Mouse (Mus musculus): ENCODE results near the gene Fgfbp1. TPM values are rescaled to one million over a fixed set of nuclear protein-coding genes. Genes with fewer than 3 reads are reported as not detected.

Fgfbp1 gene
- polyA plus RNA-seq, 1 experiment from 2014 or later: 5.5 TPM

DNA sequence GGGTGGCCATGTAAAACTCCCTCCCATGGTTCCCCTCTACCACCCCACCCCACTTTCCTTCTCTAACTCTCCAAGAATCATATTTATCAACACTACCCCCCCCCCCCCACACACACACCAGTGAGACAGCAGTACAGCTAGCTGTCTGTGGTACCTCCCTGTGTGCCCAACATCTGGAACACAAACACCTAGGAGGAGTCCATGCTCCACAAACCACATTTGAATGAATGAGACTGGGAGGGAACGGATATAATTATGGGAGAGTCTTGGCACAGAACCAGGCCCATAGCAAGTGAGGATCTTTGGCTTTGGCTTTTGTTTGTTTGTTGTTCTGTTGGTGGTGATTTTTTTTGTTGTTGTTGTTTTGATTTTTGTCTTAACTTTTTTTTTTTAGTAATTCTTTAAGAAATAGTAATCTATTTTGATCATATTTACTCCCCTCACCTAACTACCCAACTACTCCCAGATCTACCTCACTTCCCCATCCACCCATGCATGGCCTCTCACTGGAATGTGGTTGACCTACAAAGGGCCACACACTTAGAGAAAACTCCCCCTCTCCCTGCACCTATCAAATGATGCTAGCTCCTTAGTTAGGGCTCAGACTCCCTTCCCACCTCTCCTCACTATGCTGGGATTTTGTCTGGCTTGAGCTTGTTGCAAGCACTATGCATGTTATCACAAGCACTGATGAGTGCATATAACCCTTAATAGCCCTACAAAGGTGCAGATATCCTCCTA, 4.6 kb downstream of the Fgfbp1 start:
- Histone ChIP-seq H3K27ac (no peak overlapping the region), H3K36me3 (replicated peaks; ENCODE audit: control insufficient read depth, insufficient read depth) (no peaks in the 10 kb centered on the region), H3K27me3 (ENCODE audit: control insufficient read depth, insufficient read depth, low read length) (no peaks in the 10 kb centered on the region), H3K4me2 (replicated peaks) (no peak overlapping the region), H3K4me1 (replicated peaks; ENCODE audit: control insufficient read depth, insufficient read depth, low read length) (no peaks in the 10 kb centered on the region), H3K9me3 (ENCODE audit: control insufficient read depth, low read length) (no peaks in the 10 kb centered on the region), H3K9ac (no peak overlapping the region), H3K4me3 (replicated peaks; ENCODE audit: low read length) (no peak overlapping the region)
- DNase-seq (ENCODE audit: low spot score) (no peak), ATAC-seq (ENCODE audit: low FRiP score) (no peak)
- WGBS: 72% methylated on average over 1 of the region's 1 CpGs

DNA sequence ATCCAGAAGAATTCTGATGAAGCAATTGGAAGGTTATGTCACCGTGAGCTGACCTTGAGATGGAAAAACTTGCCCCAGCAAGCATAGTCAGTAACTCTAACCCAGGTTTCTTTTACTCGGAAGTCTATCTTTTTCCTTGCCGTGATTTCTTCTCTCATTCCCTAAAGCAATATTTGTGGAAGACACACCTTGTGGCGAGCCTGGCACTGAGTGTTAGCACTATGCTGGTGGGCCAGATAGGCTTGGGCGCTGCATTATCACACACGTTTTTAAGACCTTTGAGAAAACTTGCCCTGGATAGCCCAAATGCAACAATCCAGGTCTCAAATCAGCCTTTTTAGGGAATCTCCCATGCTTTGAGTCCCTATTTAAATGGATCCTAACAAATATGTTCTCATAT, 7.4 kb downstream of the Fgfbp1 start:
- Histone ChIP-seq H3K9ac (no peak overlapping the region), H3K36me3 (replicated peaks; ENCODE audit: control insufficient read depth, insufficient read depth) (no peaks in the 10 kb centered on the region), H3K9me3 (ENCODE audit: control insufficient read depth, low read length) (no peaks in the 10 kb centered on the region), H3K4me3 (replicated peaks; ENCODE audit: low read length) (no peak overlapping the region), H3K27ac (no peak overlapping the region), H3K4me1 (replicated peaks; ENCODE audit: control insufficient read depth, insufficient read depth, low read length) (no peaks in the 10 kb centered on the region), H3K27me3 (ENCODE audit: control insufficient read depth, insufficient read depth, low read length) (no peaks in the 10 kb centered on the region), H3K4me2 (replicated peaks) (no peak overlapping the region)
- ATAC-seq (ENCODE audit: low FRiP score) (no peak), DNase-seq (ENCODE audit: low spot score) (no peak)
- 94% methylated on average over 6 of the region's 6 CpGs for WGBS

DNA sequence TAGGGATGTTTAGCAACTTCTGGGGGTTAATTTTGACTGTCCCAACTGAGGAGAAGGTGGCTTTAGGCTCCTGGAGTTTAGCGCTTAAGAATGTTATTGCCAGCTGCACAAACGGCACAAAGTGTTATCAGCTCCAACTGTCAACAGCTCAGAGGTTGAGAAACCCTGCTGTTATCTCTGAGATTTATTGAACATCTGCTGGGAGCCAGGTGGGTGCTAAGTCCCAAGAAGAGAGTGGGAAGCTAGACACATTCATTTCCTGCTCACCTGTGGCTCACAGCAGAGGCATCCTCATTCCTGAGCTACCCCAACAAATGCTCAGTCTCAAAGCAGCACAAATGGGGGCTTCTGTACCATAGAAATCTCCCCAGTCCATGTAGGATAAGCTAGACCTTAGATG, 10.4 kb downstream of the Fgfbp1 start:
- no peak overlapping the region for H3K27ac ChIP-seq
- 84% methylated on average over 2 of the region's 2 CpGs for WGBS
- no peaks in the 10 kb centered on the region for H3K27me3 ChIP-seq (ENCODE audit: control insufficient read depth, insufficient read depth, low read length)
- DNase-seq (ENCODE audit: low spot score): no peak
- H3K9me3 ChIP-seq (ENCODE audit: control insufficient read depth, low read length): no peaks in the 10 kb centered on the region
- no peak for ATAC-seq (ENCODE audit: low FRiP score)
- H3K36me3 ChIP-seq (replicated peaks; ENCODE audit: control insufficient read depth, insufficient read depth): no peaks in the 10 kb centered on the region
- no peak overlapping the region for H3K9ac ChIP-seq
- no peak overlapping the region for H3K4me2 ChIP-seq (replicated peaks)
- H3K4me1 ChIP-seq (replicated peaks; ENCODE audit: control insufficient read depth, insufficient read depth, low read length): no peaks in the 10 kb centered on the region
- H3K4me3 ChIP-seq (replicated peaks; ENCODE audit: low read length): no peak overlapping the region

DNA sequence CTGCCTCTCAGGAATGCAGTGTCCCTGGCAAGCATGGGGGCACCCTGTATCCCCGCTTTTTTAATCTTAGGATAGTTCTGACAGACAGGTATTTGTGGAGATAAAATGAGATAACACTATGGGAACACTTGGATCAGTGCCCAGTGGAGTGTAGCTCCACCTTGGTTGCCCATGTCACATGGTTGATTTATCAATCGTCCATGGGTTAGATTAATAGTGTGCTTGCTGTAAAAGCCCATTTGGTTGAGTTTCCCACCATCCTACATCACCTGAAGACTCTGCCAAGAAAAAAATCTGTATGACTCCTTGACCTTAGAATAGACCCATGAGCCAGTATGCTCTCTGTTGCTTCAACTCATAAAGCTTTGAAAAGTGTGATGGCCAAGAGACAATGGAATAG, 11.0 kb downstream of the Fgfbp1 start:
- WGBS: 88% methylated on average over 2 of the region's 2 CpGs
- H3K9ac ChIP-seq: no peak overlapping the region
- H3K4me2 ChIP-seq (replicated peaks): no peak overlapping the region
- H3K27ac ChIP-seq: no peak overlapping the region
- no peak for DNase-seq (ENCODE audit: low spot score)
- no peaks in the 10 kb centered on the region for H3K36me3 ChIP-seq (replicated peaks; ENCODE audit: control insufficient read depth, insufficient read depth)
- H3K27me3 ChIP-seq (ENCODE audit: control insufficient read depth, insufficient read depth, low read length): no peaks in the 10 kb centered on the region
- H3K4me3 ChIP-seq (replicated peaks; ENCODE audit: low read length): no peak overlapping the region
- H3K4me1 ChIP-seq (replicated peaks; ENCODE audit: control insufficient read depth, insufficient read depth, low read length): no peaks in the 10 kb centered on the region
- no peaks in the 10 kb centered on the region for H3K9me3 ChIP-seq (ENCODE audit: control insufficient read depth, low read length)
- ATAC-seq (ENCODE audit: low FRiP score): no peak

DNA sequence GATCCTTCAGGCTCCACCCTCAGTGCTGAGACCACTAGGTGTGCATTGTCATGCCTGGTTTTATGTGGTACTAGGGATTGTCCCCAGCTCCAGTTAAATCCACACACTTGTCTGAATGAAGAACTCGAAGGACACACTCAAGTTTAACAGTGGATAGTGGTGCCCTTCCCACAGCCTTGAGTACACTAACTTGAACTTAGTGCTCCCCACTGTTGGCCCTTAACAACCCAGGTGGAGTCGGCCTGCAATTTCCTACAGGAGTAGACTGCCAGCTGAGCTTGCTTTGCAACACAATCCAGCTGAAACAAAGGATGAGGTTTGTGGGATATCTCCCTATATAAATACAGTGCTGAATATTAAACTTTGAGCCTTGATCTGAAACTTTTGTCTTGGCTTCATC, 12.9 kb downstream of the Fgfbp1 start:
- DNase-seq (ENCODE audit: low spot score) (no peak), ATAC-seq (ENCODE audit: low FRiP score) (no peak)
- 52% methylated on average over 2 of the region's 2 CpGs for WGBS
- H3K4me3 ChIP-seq (replicated peaks; ENCODE audit: low read length): no peak overlapping the region
- H3K36me3 ChIP-seq (replicated peaks; ENCODE audit: control insufficient read depth, insufficient read depth): no peaks in the 10 kb centered on the region
- no peaks in the 10 kb centered on the region for H3K27me3 ChIP-seq (ENCODE audit: control insufficient read depth, insufficient read depth, low read length)
- no peaks in the 10 kb centered on the region for H3K9me3 ChIP-seq (ENCODE audit: control insufficient read depth, low read length)
- no peak overlapping the region for H3K4me2 ChIP-seq (replicated peaks)
- no peaks in the 10 kb centered on the region for H3K4me1 ChIP-seq (replicated peaks; ENCODE audit: control insufficient read depth, insufficient read depth, low read length)
- no peak overlapping the region for H3K27ac ChIP-seq
- no peak overlapping the region for H3K9ac ChIP-seq

DNA sequence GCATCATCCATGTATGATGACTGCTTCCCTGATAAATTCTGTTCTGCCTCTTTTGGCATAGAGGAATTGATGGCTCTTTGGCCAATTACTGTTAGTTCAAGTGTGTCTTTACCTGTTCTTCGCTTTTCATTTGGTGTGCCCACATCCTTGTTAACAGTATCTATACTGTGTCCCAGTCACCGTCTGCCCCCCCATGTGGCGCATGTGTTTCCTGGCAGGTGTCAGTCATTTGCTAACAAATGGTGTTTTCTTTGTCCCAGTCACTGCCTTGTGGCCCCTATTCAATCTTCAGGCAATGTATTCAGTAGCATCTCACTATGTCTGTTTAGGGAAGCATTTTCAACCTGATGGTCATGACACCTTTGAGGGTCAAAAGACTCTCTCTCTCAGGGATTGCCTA, 20.5 kb downstream of the Fgfbp1 start:
- no peaks in the 10 kb centered on the region for H3K4me1 ChIP-seq (replicated peaks; ENCODE audit: control insufficient read depth, insufficient read depth, low read length)
- no peak overlapping the region for H3K27ac ChIP-seq
- DNase-seq (ENCODE audit: low spot score) (no peak), ATAC-seq (ENCODE audit: low FRiP score) (no peak)
- no peak overlapping the region for H3K9ac ChIP-seq
- no peaks in the 10 kb centered on the region for H3K9me3 ChIP-seq (ENCODE audit: control insufficient read depth, low read length)
- H3K36me3 ChIP-seq (replicated peaks; ENCODE audit: control insufficient read depth, insufficient read depth): no peaks in the 10 kb centered on the region
- 87% methylated on average over 3 of the region's 3 CpGs for WGBS
- H3K27me3 ChIP-seq (ENCODE audit: control insufficient read depth, insufficient read depth, low read length): no peaks in the 10 kb centered on the region
- H3K4me2 ChIP-seq (replicated peaks): no peak overlapping the region
- no peak overlapping the region for H3K4me3 ChIP-seq (replicated peaks; ENCODE audit: low read length)

DNA sequence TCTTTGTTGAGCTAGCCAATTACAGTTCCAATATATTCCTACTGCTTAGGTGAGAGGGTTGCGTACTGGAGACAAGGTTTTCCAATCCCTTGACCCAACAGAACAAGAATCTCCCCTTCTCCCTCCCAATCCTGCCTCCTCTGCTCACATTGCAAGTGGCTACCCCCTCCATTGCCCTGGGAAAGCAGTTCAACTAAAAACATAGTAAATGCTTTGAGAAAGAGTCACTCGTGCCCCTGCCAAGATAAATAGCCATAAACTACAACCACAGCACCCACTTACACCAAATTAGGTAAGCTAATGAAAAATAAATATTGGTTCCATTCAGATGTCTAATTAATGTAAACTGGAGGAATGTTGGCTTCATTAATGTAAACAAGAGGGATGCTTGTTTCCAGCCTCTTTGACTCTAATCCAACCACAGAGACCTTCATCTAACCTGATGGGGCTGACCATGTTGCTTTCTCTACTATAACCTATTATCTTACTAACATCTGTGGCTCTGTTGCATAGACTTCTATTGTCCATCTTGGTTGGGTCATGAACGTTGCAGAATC, 21.6 kb downstream of the Fgfbp1 start:
- Histone ChIP-seq H3K9me3 (ENCODE audit: control insufficient read depth, low read length) (no peaks in the 10 kb centered on the region), H3K4me1 (replicated peaks; ENCODE audit: control insufficient read depth, insufficient read depth, low read length) (no peaks in the 10 kb centered on the region), H3K27ac (no peak overlapping the region), H3K9ac (no peak overlapping the region), H3K4me3 (replicated peaks; ENCODE audit: low read length) (no peak overlapping the region), H3K4me2 (replicated peaks) (no peak overlapping the region), H3K27me3 (ENCODE audit: control insufficient read depth, insufficient read depth, low read length) (no peaks in the 10 kb centered on the region), H3K36me3 (replicated peaks; ENCODE audit: control insufficient read depth, insufficient read depth) (no peaks in the 10 kb centered on the region)
- ATAC-seq (ENCODE audit: low FRiP score) (no peak), DNase-seq (ENCODE audit: low spot score) (no peak)
- WGBS: 83% methylated on average over 3 of the region's 3 CpGs

DNA sequence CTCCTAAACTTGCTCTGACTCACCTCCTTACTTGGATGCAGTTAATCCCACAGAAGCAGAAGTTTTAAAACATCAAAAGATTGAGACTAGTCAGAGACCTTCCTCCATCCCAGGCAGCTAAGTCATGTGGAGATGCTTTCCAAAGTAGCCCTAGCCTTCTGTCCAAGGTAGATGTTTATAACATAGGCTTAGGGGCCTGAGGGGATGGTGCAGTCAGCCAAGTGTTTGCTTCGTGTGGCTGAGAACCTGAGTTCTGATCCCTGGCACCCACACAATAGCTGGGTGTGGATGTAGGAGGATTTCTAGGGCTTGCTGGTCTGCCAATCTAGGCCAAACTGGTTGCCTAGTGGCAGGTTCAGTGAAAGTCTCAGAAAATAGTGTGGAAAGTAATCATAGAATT, 28.3 kb downstream of the Fgfbp1 start:
- H3K4me2 ChIP-seq (replicated peaks): no peak overlapping the region
- H3K36me3 ChIP-seq (replicated peaks; ENCODE audit: control insufficient read depth, insufficient read depth): no peaks in the 10 kb centered on the region
- no peak overlapping the region for H3K27ac ChIP-seq
- no peaks in the 10 kb centered on the region for H3K27me3 ChIP-seq (ENCODE audit: control insufficient read depth, insufficient read depth, low read length)
- 68% methylated on average over 1 of the region's 1 CpGs for WGBS
- no peaks in the 10 kb centered on the region for H3K9me3 ChIP-seq (ENCODE audit: control insufficient read depth, low read length)
- no peak overlapping the region for H3K9ac ChIP-seq
- peaks cover 3% of the 10 kb centered on the region; the same call in 1 of the 2 replicates for H3K4me1 ChIP-seq (replicated peaks; ENCODE audit: control insufficient read depth, insufficient read depth, low read length)
- ATAC-seq (ENCODE audit: low FRiP score) (no peak), DNase-seq (ENCODE audit: low spot score) (no peak)
- no peak overlapping the region for H3K4me3 ChIP-seq (replicated peaks; ENCODE audit: low read length)

DNA sequence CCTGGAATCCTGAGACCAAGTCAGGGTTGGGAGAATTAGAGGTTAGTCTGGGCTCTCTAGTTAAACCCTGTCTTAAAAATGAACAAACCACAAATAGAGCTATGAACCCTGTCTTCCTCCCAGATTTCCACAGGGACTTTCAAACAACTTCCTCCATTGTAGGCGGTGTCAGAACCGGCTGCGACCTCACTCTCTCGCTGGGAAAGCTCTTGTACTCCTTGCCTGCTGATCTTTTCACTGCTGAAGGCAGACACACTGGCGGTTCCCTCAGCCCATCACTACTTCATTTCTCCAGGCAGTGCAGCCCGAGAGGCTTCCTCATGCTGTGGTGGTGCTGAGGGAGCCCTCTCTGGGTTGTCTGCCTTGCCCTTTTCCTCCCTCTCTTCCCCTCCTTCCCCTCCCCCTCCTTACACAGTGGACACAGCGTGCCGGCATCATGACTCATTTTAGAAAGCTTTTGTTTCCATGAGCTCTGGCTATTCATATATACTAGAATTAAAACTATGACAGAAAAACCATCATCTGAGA, 32.8 kb downstream of the Fgfbp1 start:
- Histone ChIP-seq H3K27ac (no peak overlapping the region), H3K4me2 (replicated peaks) (peak overlapping the region; percentile 75), H3K4me1 (replicated peaks; ENCODE audit: control insufficient read depth, insufficient read depth, low read length) (peaks cover 10% of the 10 kb centered on the region), H3K36me3 (replicated peaks; ENCODE audit: control insufficient read depth, insufficient read depth) (no peaks in the 10 kb centered on the region), H3K4me3 (replicated peaks; ENCODE audit: low read length) (no peak overlapping the region), H3K9ac (no peak overlapping the region), H3K9me3 (ENCODE audit: control insufficient read depth, low read length) (no peaks in the 10 kb centered on the region), H3K27me3 (ENCODE audit: control insufficient read depth, insufficient read depth, low read length) (no peaks in the 10 kb centered on the region)
- 4% methylated on average over 8 of the region's 8 CpGs for WGBS
- ATAC-seq (ENCODE audit: low FRiP score) (peak; percentile 53), DNase-seq (ENCODE audit: low spot score) (no peak)

Data from hindbrain, embryonic 14.5 days (tissue).